Mouse (Mus musculus) heart, embryonic 15.5 days (tissue): ENCODE data around the gene Vmn2r62. TPM values are rescaled to one million over a fixed set of nuclear protein-coding genes. Genes with fewer than 3 reads are reported as not detected.
"Not testable (repeated sequence)": the region's sequence is repeated elsewhere in the genome, so short reads cannot be mapped to it uniquely, and the experiment has no call there.

Experiments used
- ATAC-seq: fragments of 200-750 bp; cut with Nextera tagmentation; replicated peaks from 2 replicates; pipeline ENCODE4 v1.8.0; 2017; ENCODE audit warnings: low read depth, moderate TSS enrichment; ENCODE audit not compliant: insufficient number of reproducible peaks, insufficient read depth, low FRiP score
- H3K27ac ChIP-seq: fragments of 300-500 bp; sonication (generic); 2 replicates; pipeline ENCODE4 v1.5.1; 2015; ENCODE audit warnings: mild to moderate bottlenecking, inconsistent platforms
- H3K27me3 ChIP-seq: fragments of 300-500 bp; sonication (generic); 2 replicates; pipeline ENCODE4 v1.6.1; 2015; ENCODE audit warnings: inconsistent platforms
- H3K36me3 ChIP-seq: fragments of 300-500 bp; sonication (generic); 2 replicates; pipeline ENCODE4 v1.6.1; 2015; ENCODE audit warnings: mild to moderate bottlenecking, inconsistent platforms
- H3K4me1 ChIP-seq: fragments of 300-500 bp; sonication (generic); replicated peaks from 2 replicates; pipeline ENCODE4 v1.6.1; 2015; ENCODE audit warnings: inconsistent platforms
- H3K4me2 ChIP-seq: fragments of 300-500 bp; sonication (generic); 2 replicates; pipeline ENCODE4 v1.6.1; 2015; ENCODE audit warnings: inconsistent platforms, mild to moderate bottlenecking, moderate library complexity
- H3K4me3 ChIP-seq: fragments of 300-500 bp; sonication (generic); 2 replicates; pipeline ENCODE4 v1.5.1; 2015; ENCODE audit warnings: mild to moderate bottlenecking, inconsistent platforms
- H3K9ac ChIP-seq: fragments of 300-500 bp; sonication (generic); 2 replicates; pipeline ENCODE4 v1.6.1; 2015; ENCODE audit warnings: mild to moderate bottlenecking, inconsistent platforms
- H3K9me3 ChIP-seq: fragments of 300-500 bp; sonication (generic); replicated peaks from 2 replicates; pipeline ENCODE4 v1.6.1; 2016; ENCODE audit warnings: inconsistent platforms
- WGBS: fragments of 180-500 bp; shearing (Covaris S2); methylation state at CpG from one replicate; pipeline ENCODE4 v1.1.7; 2015; ENCODE audit warnings: mixed read lengths; 5-methylcytosine and 5-hydroxymethylcytosine counted together
- polyA plus RNA-seq: library from polyadenylated mRNA; unstranded; fragments of >200 nt; fragmentation: Nextera tagmentation; extraction: Ambion mirVana; gene quantifications from 2 replicates; pipeline ENCODE4 v1.2.1, GENCODE M21; 2015

Gene Vmn2r62
- polyA plus RNA-seq = not detected in 2 replicates

DNA sequence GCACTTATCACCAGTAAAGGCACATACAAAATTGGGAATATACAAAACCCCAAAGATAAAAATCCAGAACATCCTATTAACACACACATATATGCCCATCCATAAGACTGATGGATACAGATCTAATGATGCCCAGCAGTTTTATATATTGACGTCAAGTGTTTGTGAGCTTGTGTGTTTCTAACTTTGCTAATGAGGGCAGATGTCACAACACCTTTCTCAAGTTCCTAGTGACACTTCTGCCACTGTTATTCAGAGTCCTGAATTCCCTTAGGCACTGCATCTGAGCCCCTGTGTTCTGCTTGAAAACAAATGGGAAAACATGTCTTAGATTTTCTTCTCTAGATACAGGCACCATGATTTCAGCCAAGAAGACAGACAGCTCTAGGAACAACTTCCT is at the start of gene Vmn2r62:
Gene Vmn2r62 (minus strand): TSS at position 101 of the 400 bp plus-strand sequence.
- H3K27me3 ChIP-seq, H3K4me1 ChIP-seq, H3K36me3 ChIP-seq, H3K9me3 ChIP-seq, H3K9ac ChIP-seq, ATAC-seq, H3K4me2 ChIP-seq, H3K27ac ChIP-seq, H3K4me3 ChIP-seq: not testable (repeated sequence)
- no CpG with 5 or more reads among the region's 1 CpGs for WGBS

DNA sequence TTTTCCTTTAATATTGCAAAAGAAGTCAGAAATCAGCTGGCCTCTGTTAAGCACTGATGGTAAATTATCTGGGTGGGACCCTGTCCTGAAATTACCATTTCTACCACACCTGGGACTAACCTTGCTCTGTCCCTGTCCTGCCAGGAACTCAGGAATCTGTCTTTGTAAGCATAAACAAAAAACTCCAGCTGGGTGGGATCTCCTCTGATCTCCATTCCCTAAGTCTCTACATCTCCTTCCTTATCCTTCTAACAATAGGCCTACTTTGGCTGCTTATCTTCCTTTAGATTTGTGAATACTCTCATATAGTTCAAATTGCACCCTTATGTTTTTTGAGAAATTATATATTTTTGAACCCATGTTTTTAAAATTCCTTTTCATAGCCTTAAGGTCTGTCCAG is 45.0 kb upstream of the Vmn2r62 start:
- H3K4me3 ChIP-seq, H3K9me3 ChIP-seq, H3K36me3 ChIP-seq, ATAC-seq, H3K27ac ChIP-seq, H3K27me3 ChIP-seq, H3K4me2 ChIP-seq, H3K9ac ChIP-seq, H3K4me1 ChIP-seq: not testable (repeated sequence)

DNA sequence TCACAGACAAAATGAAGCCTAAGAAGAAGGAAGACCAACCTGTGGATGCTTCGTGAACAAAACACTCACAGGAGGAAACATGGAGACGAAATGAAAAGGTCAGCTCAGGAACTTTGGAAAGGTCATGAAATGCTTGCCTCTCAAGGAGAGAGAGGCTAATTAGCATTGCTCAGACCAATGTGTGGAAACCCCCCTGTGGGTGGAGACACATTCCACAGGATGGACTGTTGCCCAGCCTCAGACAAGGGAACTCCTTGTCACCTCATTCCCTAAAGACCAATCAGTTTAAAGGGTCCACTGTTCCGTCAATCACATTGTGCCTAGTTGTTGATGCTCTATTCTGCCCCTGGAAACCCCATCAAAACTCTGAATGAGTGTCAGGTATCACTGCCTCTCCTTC is 38.9 kb upstream of the Vmn2r62 start:
- Histone ChIP-seq H3K4me1 (no peaks in the 10 kb centered on the region), H3K27me3 (no peaks in the 10 kb centered on the region), H3K4me2 (no peak overlapping the region), H3K36me3 (no peaks in the 10 kb centered on the region), H3K9me3 (no peaks in the 10 kb centered on the region; the same call in 1 of the 2 replicates), H3K4me3 (no peak overlapping the region), H3K27ac (no peak overlapping the region), H3K9ac (no peak overlapping the region)
- no peak for ATAC-seq
- WGBS = 66% methylated on average over 3 of the region's 3 CpGs

DNA sequence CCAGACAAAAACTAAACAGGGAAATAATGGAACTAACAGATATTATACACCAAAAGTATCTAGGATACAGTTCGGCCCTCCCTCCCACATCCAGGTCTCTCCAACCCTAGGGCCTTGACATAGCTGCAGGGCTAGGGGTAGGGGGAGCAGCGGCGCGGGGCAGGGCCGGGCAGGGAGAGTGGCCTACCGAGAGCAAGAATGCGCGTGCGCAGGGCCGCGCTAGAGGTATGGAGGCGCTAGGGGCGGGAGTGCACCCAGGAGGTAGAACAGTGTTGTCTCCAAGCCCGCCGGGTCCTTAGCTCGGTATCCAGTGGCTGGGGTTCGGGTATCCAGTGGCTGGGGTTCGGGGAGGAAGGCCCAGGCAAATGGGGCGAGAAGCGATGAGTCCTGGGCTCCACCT is 43.5 kb downstream of the Vmn2r62 start:
- H3K4me3 ChIP-seq = no peak overlapping the region
- no peaks in the 10 kb centered on the region for H3K4me1 ChIP-seq
- no peaks in the 10 kb centered on the region for H3K27me3 ChIP-seq
- 0 out of 2 replicates have a peak, but pooled peaks cover 4% of the 10 kb centered on the region for H3K9me3 ChIP-seq
- H3K4me2 ChIP-seq = no peak overlapping the region
- H3K27ac ChIP-seq = no peak overlapping the region
- no peak for ATAC-seq
- no peaks in the 10 kb centered on the region for H3K36me3 ChIP-seq
- no peak overlapping the region for H3K9ac ChIP-seq
- WGBS = 43% methylated on average over 20 of the region's 20 CpGs

DNA sequence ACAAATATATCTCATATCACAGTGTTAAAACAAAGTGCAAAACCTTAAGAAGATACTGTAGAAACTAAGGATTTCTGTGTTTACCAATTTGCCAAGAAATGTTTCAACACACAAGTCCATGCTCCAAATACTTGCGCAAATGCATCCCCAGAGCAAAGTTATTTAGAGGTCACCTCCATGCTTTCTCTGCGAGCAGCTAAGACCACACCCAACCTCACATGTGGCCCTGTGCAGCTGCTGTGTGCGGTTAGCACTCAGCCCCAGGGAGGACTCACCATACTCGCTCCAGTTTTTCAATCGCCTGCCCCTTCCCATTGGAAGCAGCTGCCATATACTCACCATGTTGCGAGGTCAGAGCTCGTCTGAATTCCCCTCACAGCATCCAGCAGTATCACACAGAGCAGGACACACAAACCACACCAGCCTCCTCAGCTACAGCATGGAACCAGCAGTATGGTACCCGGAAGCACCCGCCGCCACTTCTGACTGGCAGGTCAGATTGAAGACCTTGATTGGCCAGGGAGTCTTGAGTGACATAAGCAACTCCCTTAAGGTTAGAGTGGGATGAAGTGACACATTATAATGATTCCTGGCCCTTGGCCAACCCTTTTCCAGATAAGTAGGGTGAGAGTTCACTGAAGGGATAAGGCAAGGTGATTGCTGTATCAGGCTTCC is 54.7 kb downstream of the Vmn2r62 start:
- ATAC-seq = no peak
- 76% methylated on average over 10 of the region's 10 CpGs for WGBS
- no peak overlapping the region for H3K27ac ChIP-seq
- H3K4me1 ChIP-seq = no peaks in the 10 kb centered on the region
- no peak overlapping the region for H3K9ac ChIP-seq
- H3K9me3 ChIP-seq = peaks cover 6% of the 10 kb centered on the region
- no peaks in the 10 kb centered on the region for H3K27me3 ChIP-seq
- H3K36me3 ChIP-seq = no peaks in the 10 kb centered on the region
- H3K4me2 ChIP-seq = no peak overlapping the region
- H3K4me3 ChIP-seq = no peak overlapping the region

DNA sequence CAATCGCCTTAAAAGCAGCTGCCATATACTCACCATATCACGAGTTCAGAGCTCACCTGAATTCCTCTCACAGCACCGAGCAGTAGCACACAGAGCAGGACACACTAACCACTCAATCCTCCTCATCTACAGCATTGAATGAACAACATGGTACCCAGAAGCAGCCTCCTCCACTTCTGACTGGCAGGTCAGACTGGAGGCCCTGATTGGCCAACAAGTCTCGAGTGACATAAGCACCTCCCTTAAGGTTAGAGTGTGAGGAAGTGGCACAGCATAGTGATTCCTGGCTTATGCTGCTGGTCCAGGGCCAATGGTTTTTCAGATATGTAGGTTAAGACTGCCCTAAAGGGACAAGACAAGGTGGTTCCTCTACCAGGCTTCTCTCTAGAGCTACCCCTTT is 66.4 kb downstream of the Vmn2r62 start, which contains the start of gene Gm17067:
Gene Gm17067 (minus strand): TSS at position 101 of the 400 bp plus-strand sequence.
- not testable (repeated sequence) for H3K4me2 ChIP-seq, ATAC-seq, H3K9me3 ChIP-seq, H3K27me3 ChIP-seq, H3K36me3 ChIP-seq, H3K4me3 ChIP-seq, H3K4me1 ChIP-seq, H3K27ac ChIP-seq, H3K9ac ChIP-seq
- WGBS = 77% methylated on average over 4 of the region's 4 CpGs

Other genes starting within 250 kb of the Vmn2r62 start
- not detected in 2 replicates for gene Gm21028, start 214.9 kb downstream of the Vmn2r62 start, polyA plus RNA-seq
- 0.66 and 0.67 TPM in 2 replicates for gene Zfp977, start 201.0 kb downstream of the Vmn2r62 start, polyA plus RNA-seq
- gene Zfp976, start 150.9 kb downstream of the Vmn2r62 start, polyA plus RNA-seq = 1.5 and 1.9 TPM in 2 replicates
- gene Zfp975, start 100.8 kb downstream of the Vmn2r62 start, polyA plus RNA-seq = 5.7 and 6.8 TPM in 2 replicates
- gene Gm17067, start 66.5 kb downstream of the Vmn2r62 start, polyA plus RNA-seq = not detected in 2 replicates
- not detected in 2 replicates for gene Gm2381, start 73.7 kb upstream of the Vmn2r62 start, polyA plus RNA-seq
- gene Vmn2r63, start 140.3 kb upstream of the Vmn2r62 start, polyA plus RNA-seq = not detected in 2 replicates
- gene Gm9268, start 225.2 kb upstream of the Vmn2r62 start, polyA plus RNA-seq = not detected in 2 replicates